Mouse (Mus musculus): ENCODE measurements at regions not wholly inside any gene's neighbourhood (a gene's known extent, or its start where the extent isn't known, plus 50 kb on each side); places are given as distances from the start of the nearest gene placed in this dataset.
"Not testable (repeated sequence)": the region's sequence is repeated elsewhere in the genome, so short reads cannot be mapped to it uniquely, and the experiment has no call there.

- peak; percentile 26; the same call in 1 of the 2 replicates for ATAC-seq (ENCODE audit: insufficient number of reproducible peaks, low FRiP score, low TSS enrichment)
These were observed 472.3 kb upstream of the Dpp10 start for GRCm38 (mm10) chr1:124517543-124518171.

- no peak for ATAC-seq (ENCODE audit: insufficient number of reproducible peaks, low FRiP score, low TSS enrichment)
These were observed 465.1 kb upstream of the Dpp10 start for GRCm38 (mm10) chr1:124510492-124510891.

- no peak for ATAC-seq (ENCODE audit: insufficient number of reproducible peaks, low FRiP score, low TSS enrichment)
These were observed 443.1 kb upstream of the Dpp10 start for GRCm38 (mm10) chr1:124488456-124488855.

GRCm38 (mm10) chr1:124487965-124488364, 442.6 kb upstream of the Dpp10 start:
- ATAC-seq (ENCODE audit: insufficient number of reproducible peaks, low FRiP score, low TSS enrichment) = no peak

DNA sequence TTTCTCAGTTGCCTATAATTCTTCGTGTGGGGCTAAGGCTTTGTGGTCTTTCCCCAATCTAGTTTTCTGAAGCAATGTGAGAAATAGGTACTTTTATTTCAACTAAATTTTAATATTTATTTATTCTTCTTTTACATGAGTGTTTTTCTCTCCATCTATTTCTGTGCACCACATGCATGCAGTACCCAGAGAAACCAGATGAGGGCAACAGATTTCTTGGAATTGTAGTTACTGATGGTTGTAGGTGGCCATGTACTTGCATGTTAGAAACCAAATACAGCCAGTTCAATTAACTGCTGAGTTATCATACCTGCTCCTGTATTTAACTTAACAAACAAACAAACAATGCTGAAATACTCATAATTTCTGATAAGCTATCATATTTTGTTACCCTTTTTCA, 404.8 kb upstream of the Dpp10 start:
- ATAC-seq (ENCODE audit: insufficient number of reproducible peaks, low FRiP score, low TSS enrichment) = no peak

DNA sequence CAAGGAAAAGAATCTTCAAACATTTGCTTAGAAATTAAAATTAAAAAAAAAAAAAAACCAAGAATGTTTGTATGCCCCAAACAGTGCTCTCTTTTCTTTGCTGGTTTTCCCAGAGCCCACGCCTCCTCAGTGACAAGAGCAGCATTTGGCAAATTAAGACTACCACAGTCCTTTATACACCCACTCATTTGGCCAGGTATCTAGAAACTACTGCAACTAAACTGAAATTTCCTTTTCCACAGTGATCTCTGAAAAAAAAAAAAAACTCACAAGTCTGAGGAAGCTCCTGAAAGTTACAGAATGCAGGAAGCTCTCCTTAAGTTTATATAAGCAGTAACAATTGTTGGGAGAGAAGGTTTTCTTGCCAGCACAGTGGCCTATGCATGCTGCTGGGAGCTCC, 394.2 kb upstream of the Dpp10 start:
- ATAC-seq (ENCODE audit: insufficient number of reproducible peaks, low FRiP score, low TSS enrichment) = no peak

DNA sequence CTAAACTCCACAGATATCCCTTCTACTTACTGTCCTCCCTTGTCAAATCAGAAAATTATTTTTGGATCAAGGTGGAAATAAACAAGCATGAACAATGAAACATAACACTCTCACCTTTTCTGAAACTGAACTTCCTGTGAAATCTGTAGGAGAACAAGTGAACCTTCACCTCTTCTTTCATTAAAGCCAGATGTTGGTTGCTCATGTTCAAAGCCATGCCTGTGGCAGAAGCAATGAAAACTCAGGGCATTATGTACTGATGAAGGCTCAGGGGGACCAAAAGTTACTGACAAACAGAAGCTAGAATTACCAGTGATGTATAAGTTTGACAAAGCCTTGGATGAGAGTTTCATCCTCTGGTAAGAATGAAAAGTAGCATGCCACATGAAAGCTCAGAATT, 390.5 kb upstream of the Dpp10 start:
- ATAC-seq (ENCODE audit: insufficient number of reproducible peaks, low FRiP score, low TSS enrichment) = no peak

DNA sequence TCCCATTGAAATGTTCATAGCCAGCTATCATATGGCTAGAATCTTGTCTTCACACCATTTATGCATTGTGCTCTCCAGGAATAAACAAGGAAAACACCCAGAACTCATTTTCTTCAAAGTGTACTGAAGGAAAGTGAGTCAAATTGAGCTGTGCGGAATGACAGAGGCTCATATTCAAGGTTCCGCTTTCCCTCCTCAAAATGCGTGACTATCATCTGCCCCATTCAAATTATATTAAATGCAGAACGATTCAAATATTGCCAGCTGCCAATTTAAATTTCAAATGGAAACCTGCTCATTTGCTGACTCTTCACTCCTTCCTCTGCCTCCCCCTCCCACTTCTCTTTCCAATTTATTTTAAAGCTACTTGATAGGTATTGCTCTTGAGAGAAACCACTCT, 384.2 kb upstream of the Dpp10 start:
- no peak for ATAC-seq (ENCODE audit: insufficient number of reproducible peaks, low FRiP score, low TSS enrichment)

GRCm38 (mm10) chr1:124416762-124417161, 371.4 kb upstream of the Dpp10 start:
- no peak for ATAC-seq (ENCODE audit: insufficient number of reproducible peaks, low FRiP score, low TSS enrichment)

- no peak for ATAC-seq (ENCODE audit: insufficient number of reproducible peaks, low FRiP score, low TSS enrichment)
These were observed 364.9 kb upstream of the Dpp10 start for GRCm38 (mm10) chr1:124410236-124410635.

- ATAC-seq (ENCODE audit: insufficient number of reproducible peaks, low FRiP score, low TSS enrichment) = no peak
These were observed 364.4 kb upstream of the Dpp10 start for GRCm38 (mm10) chr1:124409781-124410180.

DNA sequence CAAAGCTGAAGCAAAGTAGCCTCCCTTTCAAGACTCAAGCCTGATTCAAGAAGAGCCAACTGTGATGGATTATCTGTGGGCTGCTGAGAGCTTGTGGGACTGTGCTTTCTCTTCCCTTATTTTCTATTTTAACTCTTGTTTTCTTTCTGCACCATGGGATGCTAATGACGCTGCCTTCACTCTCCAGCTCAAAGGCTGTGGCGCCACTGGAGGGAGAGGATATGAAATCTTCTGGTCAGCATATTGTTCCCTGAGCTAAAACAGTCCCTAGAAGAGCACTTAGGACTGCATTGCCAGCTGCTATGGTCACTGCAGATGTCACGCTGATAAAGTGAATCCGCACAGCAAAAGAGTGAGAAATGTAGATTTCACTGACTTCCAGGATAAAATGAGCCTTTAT, 324.2 kb upstream of the Dpp10 start:
- no peak for ATAC-seq (ENCODE audit: insufficient number of reproducible peaks, low FRiP score, low TSS enrichment)

DNA sequence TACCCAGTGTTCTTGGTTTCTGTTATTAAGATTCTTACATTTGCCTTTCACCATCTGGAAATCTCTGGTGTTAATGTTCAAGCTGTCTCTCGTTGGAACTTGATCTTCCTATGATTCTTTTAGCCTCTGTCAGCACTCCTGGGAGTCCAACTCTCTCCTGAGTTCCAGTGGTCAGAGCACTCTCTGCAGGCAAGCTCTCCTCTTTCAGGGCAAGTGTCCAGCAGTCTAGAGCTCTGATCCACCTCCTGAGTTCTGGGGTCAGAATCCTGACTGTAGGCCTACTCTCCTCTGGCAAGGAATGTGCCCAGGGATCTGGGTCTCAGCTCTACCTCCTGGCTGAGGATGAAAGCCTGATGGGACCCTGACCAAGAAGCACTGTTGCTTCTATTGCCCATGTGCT, 303.1 kb upstream of the Dpp10 start:
- not testable (repeated sequence) for ATAC-seq (ENCODE audit: insufficient number of reproducible peaks, low FRiP score, low TSS enrichment)

- no peak for ATAC-seq (ENCODE audit: insufficient number of reproducible peaks, low FRiP score, low TSS enrichment)
These were observed 294.1 kb upstream of the Dpp10 start for GRCm38 (mm10) chr1:124339444-124339843.

GRCm38 (mm10) chr1:124338648-124339047, 293.3 kb upstream of the Dpp10 start:
- no peak for ATAC-seq (ENCODE audit: insufficient number of reproducible peaks, low FRiP score, low TSS enrichment)

- no peak for ATAC-seq (ENCODE audit: insufficient number of reproducible peaks, low FRiP score, low TSS enrichment)
These were observed 286.9 kb upstream of the Dpp10 start for GRCm38 (mm10) chr1:124332294-124332693.

Measured in cerebellum, adult (tissue).